Mouse (Mus musculus): Measurements from ENCODE around the gene Rassf4. TPM values are rescaled to one million over a fixed set of nuclear protein-coding genes. Genes with fewer than 3 reads are reported as not detected.

The Rassf4 gene
- polyA plus RNA-seq, 1 experiment from 2014 or later = 78.3 TPM

- H3K9ac ChIP-seq (ENCODE audit: low read depth, low read length) = no peak overlapping the region
- no peaks in the 10 kb centered on the region for H3K36me3 ChIP-seq (ENCODE audit: control insufficient read depth, insufficient read depth, low read length)
- H3K4me2 ChIP-seq (replicated peaks; ENCODE audit: low read depth, low read length) = no peak overlapping the region
- DNase-seq (ENCODE audit: low spot score) (no peak), ATAC-seq (ENCODE audit: low FRiP score) (no peak)
- no peak overlapping the region for H3K4me3 ChIP-seq (ENCODE audit: low read depth, low read length)
- WGBS = 57% methylated on average over 6 of the region's 6 CpGs
- H3K27ac ChIP-seq (ENCODE audit: low read depth, low read length) = no peak overlapping the region
- H3K4me1 ChIP-seq (replicated peaks; ENCODE audit: control insufficient read depth, insufficient read depth, low read length) = peaks cover 2% of the 10 kb centered on the region
- no peaks in the 10 kb centered on the region for H3K27me3 ChIP-seq (ENCODE audit: control insufficient read depth, insufficient read depth, low read length)
- H3K9me3 ChIP-seq (ENCODE audit: control insufficient read depth, low read length) = no peaks in the 10 kb centered on the region
These were observed 3.6 kb upstream of the Rassf4 start for GRCm38 (mm10) chr6:116677321-116677720.

- no peak overlapping the region for H3K27ac ChIP-seq (ENCODE audit: low read depth, low read length)
- no peak overlapping the region for H3K4me2 ChIP-seq (replicated peaks; ENCODE audit: low read depth, low read length)
- H3K36me3 ChIP-seq (ENCODE audit: control insufficient read depth, insufficient read depth, low read length) = no peaks in the 10 kb centered on the region
- no peak for ATAC-seq (ENCODE audit: low FRiP score)
- DNase-seq (ENCODE audit: low spot score) = no peak
- no peak overlapping the region for H3K4me3 ChIP-seq (ENCODE audit: low read depth, low read length)
- 76% methylated on average over 10 of the region's 10 CpGs for WGBS
- H3K9me3 ChIP-seq (ENCODE audit: control insufficient read depth, low read length) = no peaks in the 10 kb centered on the region
- no peak overlapping the region for H3K9ac ChIP-seq (ENCODE audit: low read depth, low read length)
- H3K4me1 ChIP-seq (replicated peaks; ENCODE audit: control insufficient read depth, insufficient read depth, low read length) = peaks cover 4% of the 10 kb centered on the region
- H3K27me3 ChIP-seq (ENCODE audit: control insufficient read depth, insufficient read depth, low read length) = no peaks in the 10 kb centered on the region
These were observed 2.7 kb upstream of the Rassf4 start for GRCm38 (mm10) chr6:116676355-116676913.

DNA sequence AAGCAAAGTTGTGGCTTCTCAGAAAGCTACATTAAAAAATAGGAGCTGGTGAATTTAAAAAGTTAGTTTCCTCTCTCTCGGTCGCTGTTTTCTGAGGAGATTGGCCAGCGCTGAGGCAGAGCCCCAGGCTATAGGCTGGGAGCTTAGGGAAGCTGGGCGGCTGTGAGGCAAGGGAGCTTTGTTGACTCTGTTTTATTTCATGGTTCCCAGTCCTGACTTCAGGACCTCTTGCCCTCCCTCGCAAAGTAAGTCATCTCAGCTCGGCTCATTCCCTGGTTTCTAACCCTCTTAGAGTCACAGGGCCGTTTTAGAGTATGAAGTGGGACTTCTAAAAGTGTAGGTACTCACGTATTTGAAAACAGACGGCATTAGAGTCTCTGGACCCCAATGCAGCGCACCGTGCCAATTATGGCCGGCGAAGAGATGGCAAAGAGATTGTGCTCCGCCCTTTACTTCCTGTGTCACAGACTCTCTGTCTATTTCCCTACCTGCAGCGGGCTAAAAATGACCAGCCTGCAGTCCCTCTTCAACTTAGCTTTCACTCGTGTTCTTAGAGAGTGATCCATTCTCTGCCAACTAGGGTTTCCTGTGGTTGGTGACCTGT is 633 bp upstream of the Rassf4 start:
- DNase-seq (ENCODE audit: low spot score) = no peak
- Histone ChIP-seq H3K27me3 (ENCODE audit: control insufficient read depth, insufficient read depth, low read length) (no peaks in the 10 kb centered on the region), H3K4me3 (ENCODE audit: low read depth, low read length) (peak overlapping the region; percentile 54), H3K27ac (ENCODE audit: low read depth, low read length) (peak overlapping the region; percentile 61; the same call in 1 of the 2 replicates), H3K36me3 (ENCODE audit: control insufficient read depth, insufficient read depth, low read length) (no peaks in the 10 kb centered on the region), H3K9me3 (ENCODE audit: control insufficient read depth, low read length) (no peaks in the 10 kb centered on the region), H3K4me2 (replicated peaks; ENCODE audit: low read depth, low read length) (peak overlapping the region; percentile 86), H3K9ac (ENCODE audit: low read depth, low read length) (peak overlapping the region; percentile 58), H3K4me1 (replicated peaks; ENCODE audit: control insufficient read depth, insufficient read depth, low read length) (peaks cover 17% of the 10 kb centered on the region)
- ATAC-seq (ENCODE audit: low FRiP score) = no peak
- WGBS = 26% methylated on average over 16 of the region's 16 CpGs

GRCm38 (mm10) chr6:116672349-116672748 is 1.4 kb downstream of the Rassf4 start:
- 0 out of 2 replicates have a peak overlapping the region, but pooled peaks have one; percentile 19 for H3K9ac ChIP-seq (ENCODE audit: low read depth, low read length)
- 66% methylated on average over 5 of the region's 5 CpGs for WGBS
- peak overlapping the region; percentile 86 for H3K4me2 ChIP-seq (replicated peaks; ENCODE audit: low read depth, low read length)
- ATAC-seq (ENCODE audit: low FRiP score) (no peak), DNase-seq (ENCODE audit: low spot score) (no peak)
- peaks cover 19% of the 10 kb centered on the region for H3K4me1 ChIP-seq (replicated peaks; ENCODE audit: control insufficient read depth, insufficient read depth, low read length)
- peak overlapping the region; percentile 54; the same call in 1 of the 2 replicates for H3K4me3 ChIP-seq (ENCODE audit: low read depth, low read length)
- no peaks in the 10 kb centered on the region for H3K27me3 ChIP-seq (ENCODE audit: control insufficient read depth, insufficient read depth, low read length)
- H3K27ac ChIP-seq (ENCODE audit: low read depth, low read length) = peak overlapping the region; percentile 54
- H3K9me3 ChIP-seq (ENCODE audit: control insufficient read depth, low read length) = no peaks in the 10 kb centered on the region
- no peaks in the 10 kb centered on the region for H3K36me3 ChIP-seq (ENCODE audit: control insufficient read depth, insufficient read depth, low read length)

DNA sequence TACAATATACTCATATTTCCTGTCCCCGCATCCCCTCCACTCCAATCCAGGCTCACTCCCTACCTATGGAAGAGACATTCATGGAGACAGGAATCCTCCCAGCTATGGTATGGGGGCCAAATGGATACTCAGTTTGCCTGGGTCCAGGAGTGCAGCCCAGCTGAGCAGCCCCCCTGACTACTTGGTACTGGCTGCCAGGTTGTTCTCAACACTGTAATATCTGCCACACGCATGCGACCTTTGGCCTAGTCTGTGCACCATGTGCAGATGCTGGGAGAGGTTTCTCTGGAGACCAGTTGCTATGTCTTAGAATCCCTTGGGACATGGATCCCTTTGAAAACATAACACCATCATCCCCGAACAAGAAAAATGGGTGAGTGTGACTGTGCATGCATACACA is 2.0 kb downstream of the Rassf4 start:
- H3K4me2 ChIP-seq (replicated peaks; ENCODE audit: low read depth, low read length) = peak overlapping the region; percentile 32
- 74% methylated on average over 4 of the region's 4 CpGs for WGBS

GRCm38 (mm10) chr6:116671031-116671430 is 2.7 kb downstream of the Rassf4 start:
- ATAC-seq (ENCODE audit: low FRiP score) (peak; percentile 48), DNase-seq (ENCODE audit: low spot score) (peak; percentile 62)
- no peak overlapping the region; the same call in 1 of the 2 replicates for H3K4me3 ChIP-seq (ENCODE audit: low read depth, low read length)
- H3K4me1 ChIP-seq (replicated peaks; ENCODE audit: control insufficient read depth, insufficient read depth, low read length) = peaks cover 21% of the 10 kb centered on the region
- WGBS = 11% methylated on average over 5 of the region's 5 CpGs
- peak overlapping the region; percentile 7; the same call in 1 of the 2 replicates for H3K9ac ChIP-seq (ENCODE audit: low read depth, low read length)
- no peaks in the 10 kb centered on the region for H3K27me3 ChIP-seq (ENCODE audit: control insufficient read depth, insufficient read depth, low read length)
- peak overlapping the region; percentile 32 for H3K4me2 ChIP-seq (replicated peaks; ENCODE audit: low read depth, low read length)
- H3K27ac ChIP-seq (ENCODE audit: low read depth, low read length) = peak overlapping the region; percentile 84
- H3K9me3 ChIP-seq (ENCODE audit: control insufficient read depth, low read length) = no peaks in the 10 kb centered on the region
- H3K36me3 ChIP-seq (ENCODE audit: control insufficient read depth, insufficient read depth, low read length) = no peaks in the 10 kb centered on the region

More for the DNA sequence above, 2.0 kb downstream of the Rassf4 start:
- Histone ChIP-seq H3K9me3 (ENCODE audit: control insufficient read depth, low read length) (no peaks in the 10 kb centered on the region), H3K36me3 (ENCODE audit: control insufficient read depth, insufficient read depth, low read length) (no peaks in the 10 kb centered on the region), H3K4me1 (replicated peaks; ENCODE audit: control insufficient read depth, insufficient read depth, low read length) (peaks cover 19% of the 10 kb centered on the region), H3K27me3 (ENCODE audit: control insufficient read depth, insufficient read depth, low read length) (no peaks in the 10 kb centered on the region), H3K4me3 (ENCODE audit: low read depth, low read length) (peak overlapping the region; percentile 54), H3K9ac (ENCODE audit: low read depth, low read length) (0 out of 2 replicates have a peak overlapping the region, but pooled peaks have one; percentile 7), H3K27ac (ENCODE audit: low read depth, low read length) (peak overlapping the region; percentile 84)
- no peak for DNase-seq (ENCODE audit: low spot score)
- no peak for ATAC-seq (ENCODE audit: low FRiP score)

GRCm38 (mm10) chr6:116670144-116670543 is 3.6 kb downstream of the Rassf4 start:
- peak overlapping the region; percentile 3 for H3K4me2 ChIP-seq (replicated peaks; ENCODE audit: low read depth, low read length)
- DNase-seq (ENCODE audit: low spot score) (peak; percentile 70), ATAC-seq (ENCODE audit: low FRiP score) (0 out of 2 replicates have a peak, but pooled peaks have one; percentile 8)
- H3K4me1 ChIP-seq (replicated peaks; ENCODE audit: control insufficient read depth, insufficient read depth, low read length) = peaks cover 21% of the 10 kb centered on the region
- peak overlapping the region; percentile 33 for H3K9ac ChIP-seq (ENCODE audit: low read depth, low read length)
- WGBS = 13% methylated on average over 6 of the region's 6 CpGs
- H3K36me3 ChIP-seq (ENCODE audit: control insufficient read depth, insufficient read depth, low read length) = no peaks in the 10 kb centered on the region
- H3K4me3 ChIP-seq (ENCODE audit: low read depth, low read length) = no peak overlapping the region
- no peaks in the 10 kb centered on the region for H3K27me3 ChIP-seq (ENCODE audit: control insufficient read depth, insufficient read depth, low read length)
- H3K9me3 ChIP-seq (ENCODE audit: control insufficient read depth, low read length) = no peaks in the 10 kb centered on the region
- peak overlapping the region; percentile 84 for H3K27ac ChIP-seq (ENCODE audit: low read depth, low read length)

DNA sequence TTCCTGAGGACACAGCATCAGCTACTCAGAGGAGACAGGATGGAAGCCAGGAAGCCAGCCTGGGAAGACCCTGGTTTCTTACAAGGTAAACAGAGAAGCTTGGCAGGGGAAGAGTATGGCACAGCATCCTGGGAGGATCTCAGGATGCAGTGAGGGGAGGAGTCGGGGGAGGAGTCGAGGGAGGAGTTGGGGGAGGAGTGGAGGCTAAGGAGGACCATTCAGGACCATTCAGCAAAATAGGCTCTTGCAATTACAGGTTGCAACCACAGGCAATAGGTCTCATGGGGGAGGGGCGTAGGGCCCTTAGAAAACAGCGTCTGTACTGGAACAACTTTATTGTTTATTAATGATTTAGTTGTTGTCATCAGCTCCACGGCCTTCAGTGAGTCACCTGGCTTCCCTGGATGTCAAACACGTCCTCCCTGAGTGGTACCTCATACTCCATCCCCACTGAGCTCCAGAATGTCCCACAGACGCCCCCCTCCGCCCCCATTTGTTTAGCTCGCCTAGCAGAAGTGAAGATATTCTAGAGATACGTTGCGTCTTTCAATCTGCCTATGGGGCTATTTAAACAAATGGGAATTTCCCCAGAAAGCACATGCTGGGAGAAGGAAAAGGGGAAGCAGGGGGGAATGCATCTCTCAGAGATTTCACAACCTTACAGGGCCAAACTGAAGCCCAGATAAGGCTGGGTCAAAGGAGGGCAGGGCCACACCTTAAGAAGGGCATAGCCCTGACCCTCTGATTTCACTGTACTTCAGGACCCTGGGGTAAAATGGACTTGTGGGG is 4.9 kb downstream of the Rassf4 start:
- H3K4me2 ChIP-seq (replicated peaks; ENCODE audit: low read depth, low read length) = no peak overlapping the region; the same call in 1 of the 2 replicates
- ATAC-seq (ENCODE audit: low FRiP score) (no peak), DNase-seq (ENCODE audit: low spot score) (peak; percentile 44)
- H3K27me3 ChIP-seq (ENCODE audit: control insufficient read depth, insufficient read depth, low read length) = no peaks in the 10 kb centered on the region
- WGBS = 42% methylated on average over 11 of the region's 11 CpGs
- peaks cover 19% of the 10 kb centered on the region for H3K4me1 ChIP-seq (replicated peaks; ENCODE audit: control insufficient read depth, insufficient read depth, low read length)
- no peak overlapping the region for H3K9ac ChIP-seq (ENCODE audit: low read depth, low read length)
- no peak overlapping the region for H3K4me3 ChIP-seq (ENCODE audit: low read depth, low read length)
- no peaks in the 10 kb centered on the region for H3K9me3 ChIP-seq (ENCODE audit: control insufficient read depth, low read length)
- no peak overlapping the region; the same call in 1 of the 2 replicates for H3K27ac ChIP-seq (ENCODE audit: low read depth, low read length)
- H3K36me3 ChIP-seq (ENCODE audit: control insufficient read depth, insufficient read depth, low read length) = no peaks in the 10 kb centered on the region

All from hindbrain, embryonic 11.5 days (tissue).